Comparison of ENCODE assay signal across 20 mouse cellular contexts in genomic region chr8:7108849-7109248, GRCm38 (mm10).
"Had no signal": no experiment of that assay in that cellular context is flagged by ENCODE, and none has a peak within 500 bp of the region (broad histone marks: within the 10 kb centered on the region; RNA-seq: fewer than 3 reads in every experiment).

No protein-coding gene starts in this region.

- H3K27ac ChIP-seq: kidney, embryonic 15.5 days; limb, embryonic 13.5 days; liver, embryonic 13.5 days; midbrain, embryonic 12.5 days; midbrain, embryonic 15.5 days; neural tube, embryonic 12.5 days; neural tube, embryonic 15.5 days; stomach, postnatal 0 days had no signal

- ATAC-seq: midbrain, embryonic 15.5 days had no signal

- H3K4me1 ChIP-seq: kidney, embryonic 15.5 days; limb, embryonic 13.5 days; liver, embryonic 13.5 days; midbrain, embryonic 12.5 days; midbrain, embryonic 15.5 days; neural tube, embryonic 12.5 days; neural tube, embryonic 15.5 days had no signal

- H3K27me3 ChIP-seq: kidney, embryonic 15.5 days; limb, embryonic 13.5 days; liver, embryonic 13.5 days; midbrain, embryonic 12.5 days; midbrain, embryonic 15.5 days; neural tube, embryonic 12.5 days; neural tube, embryonic 15.5 days had no signal

- H3K36me3 ChIP-seq: kidney, embryonic 15.5 days; limb, embryonic 13.5 days; liver, embryonic 13.5 days; midbrain, embryonic 12.5 days; midbrain, embryonic 15.5 days; neural tube, embryonic 12.5 days; neural tube, embryonic 15.5 days had no signal

- H3K9ac ChIP-seq: kidney, embryonic 15.5 days; limb, embryonic 13.5 days; liver, embryonic 13.5 days; midbrain, embryonic 12.5 days; midbrain, embryonic 15.5 days; neural tube, embryonic 12.5 days; neural tube, embryonic 15.5 days had no signal

- H3K4me3 ChIP-seq: kidney, embryonic 15.5 days; limb, embryonic 13.5 days; liver, embryonic 13.5 days; midbrain, embryonic 12.5 days; midbrain, embryonic 15.5 days; neural tube, embryonic 12.5 days; neural tube, embryonic 15.5 days had no signal

- DNase-seq: kidney, postnatal 10 days; kidney, postnatal 36 days; left cerebral cortex, postnatal 4 days; liver, embryonic 13.5 days; lung, adult 2 months; lung, postnatal 14 days; lung, postnatal 4 days; right cerebral cortex, adult 18-20 months; right cerebral cortex, postnatal 14 days; right cerebral cortex, postnatal 4 days; thymus, adult 2 months; thymus, postnatal 14 days; thymus, postnatal 4 days had no signal

- H3K9me3 ChIP-seq: kidney, embryonic 15.5 days; limb, embryonic 13.5 days; liver, embryonic 13.5 days; midbrain, embryonic 15.5 days; neural tube, embryonic 12.5 days; neural tube, embryonic 15.5 days had no signal

- H3K4me2 ChIP-seq: kidney, embryonic 15.5 days; limb, embryonic 13.5 days; liver, embryonic 13.5 days; midbrain, embryonic 12.5 days; midbrain, embryonic 15.5 days; neural tube, embryonic 12.5 days; neural tube, embryonic 15.5 days had no signal
